Mouse (Mus musculus) hindbrain, embryonic 12.5 days (tissue): Measurements from ENCODE around the gene Nav3. TPM values are rescaled to one million over a fixed set of nuclear protein-coding genes. Genes with fewer than 3 reads are reported as not detected.

Source experiments
- ATAC-seq: fragments of 200-750 bp; cut with Nextera tagmentation; 2 replicates; pipeline ENCODE4 v1.8.0; 2017; ENCODE audit warnings: moderate TSS enrichment; ENCODE audit not compliant: low FRiP score
- H3K27ac ChIP-seq: fragments of 300-500 bp; sonication (generic); 2 replicates; pipeline ENCODE4 v1.5.1; 2016; ENCODE audit warnings: mild to moderate bottlenecking
- H3K27me3 ChIP-seq: fragments of 300-500 bp; sonication (generic); 2 replicates; pipeline ENCODE4 v1.6.1; 2016; ENCODE audit warnings: mild to moderate bottlenecking
- H3K36me3 ChIP-seq: fragments of 300-500 bp; sonication (generic); 2 replicates; pipeline ENCODE4 v1.6.1; 2016; ENCODE audit warnings: mild to moderate bottlenecking
- H3K4me1 ChIP-seq: fragments of 300-500 bp; sonication (generic); 2 replicates; pipeline ENCODE4 v1.6.1; 2016
- H3K4me2 ChIP-seq: fragments of 300-500 bp; sonication (generic); replicated peaks from 2 replicates; pipeline ENCODE4 v1.6.1; 2016; ENCODE audit warnings: mild to moderate bottlenecking
- H3K4me3 ChIP-seq: fragments of 300-500 bp; sonication (generic); 2 replicates; pipeline ENCODE4 v1.5.1; 2016; ENCODE audit warnings: mild to moderate bottlenecking
- H3K9ac ChIP-seq: fragments of 300-500 bp; sonication (generic); 2 replicates; pipeline ENCODE4 v1.6.1; 2016; ENCODE audit warnings: mild to moderate bottlenecking, moderate library complexity
- H3K9me3 ChIP-seq: fragments of 300-500 bp; sonication (generic); replicated peaks from 2 replicates; pipeline ENCODE4 v1.6.1; 2016; ENCODE audit warnings: mild to moderate bottlenecking
- WGBS: fragments of 180-500 bp; shearing (Covaris S2); methylation state at CpG from one replicate; pipeline ENCODE4 v1.1.7; 2016; 5-methylcytosine and 5-hydroxymethylcytosine counted together
- polyA plus RNA-seq: library from polyadenylated mRNA; unstranded; fragments of >200 nt; fragmentation: Nextera tagmentation; extraction: Ambion mirVana; gene quantifications from 2 replicates; pipeline ENCODE4 v1.2.1, GENCODE M21; 2016

The Nav3 gene
- polyA plus RNA-seq = 16.0 and 22.6 TPM in 2 replicates

GRCm38 (mm10) chr10:110455838-110456493 lies at the start of gene Nav3:
TSS of gene Nav3 (minus strand) at chr10:110456204.
- Histone ChIP-seq H3K36me3 (no peaks in the 10 kb centered on the region), H3K4me2 (peak within 1 kb of the TSS; percentile 69), H3K27ac (peak within 1 kb of the TSS; percentile 82), H3K9ac (peak within 1 kb of the TSS; percentile 75), H3K9me3 (no peaks in the 10 kb centered on the region), H3K4me1 (peaks cover 4% of the 10 kb centered on the region; the same call in 1 of the 2 replicates), H3K27me3 (no peaks in the 10 kb centered on the region), H3K4me3 (peak within 1 kb of the TSS; percentile 65)
- WGBS = 1% methylated on average over 24 of the region's 50 CpGs
- peak; percentile 91 for ATAC-seq

GRCm38 (mm10) chr10:110485306-110485705 lies 29.3 kb upstream of the Nav3 start:
- Histone ChIP-seq H3K4me3 (no peak overlapping the region), H3K27ac (no peak overlapping the region), H3K9ac (no peak overlapping the region), H3K4me1 (no peaks in the 10 kb centered on the region), H3K27me3 (no peaks in the 10 kb centered on the region), H3K9me3 (no peaks in the 10 kb centered on the region), H3K36me3 (no peaks in the 10 kb centered on the region), H3K4me2 (no peak overlapping the region)
- WGBS = 85% methylated on average over 5 of the region's 5 CpGs
- ATAC-seq = no peak

DNA sequence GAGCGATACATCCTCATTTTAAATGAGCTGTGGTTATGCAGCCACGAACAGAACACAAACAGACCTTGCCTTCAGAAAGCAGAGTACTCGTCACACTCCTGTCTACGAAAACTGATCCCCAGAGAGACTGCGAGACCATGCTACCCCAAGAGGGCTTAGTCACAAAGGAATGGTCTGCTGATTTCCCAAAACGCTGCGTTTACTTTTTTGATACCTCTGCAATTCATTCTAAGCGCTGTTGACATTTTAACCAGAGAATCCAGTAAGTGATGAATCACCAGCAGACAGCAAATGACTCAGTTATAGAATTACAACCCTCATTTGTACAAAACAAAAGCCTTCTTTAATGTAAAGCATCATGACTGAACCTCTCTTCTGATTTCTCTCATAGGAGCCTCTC lies 28.8 kb upstream of the Nav3 start:
- Histone ChIP-seq H3K4me1 (no peaks in the 10 kb centered on the region), H3K36me3 (no peaks in the 10 kb centered on the region), H3K27ac (no peak overlapping the region), H3K9me3 (no peaks in the 10 kb centered on the region), H3K4me3 (no peak overlapping the region), H3K9ac (no peak overlapping the region), H3K27me3 (no peaks in the 10 kb centered on the region), H3K4me2 (no peak overlapping the region)
- no peak for ATAC-seq
- WGBS = 65% methylated on average over 8 of the region's 8 CpGs

- peaks cover 6% of the 10 kb centered on the region for H3K4me1 ChIP-seq
- no peak overlapping the region for H3K4me2 ChIP-seq
- no peaks in the 10 kb centered on the region for H3K9me3 ChIP-seq
- H3K4me3 ChIP-seq = no peak overlapping the region
- 91% methylated on average over 3 of the region's 3 CpGs for WGBS
- no peak overlapping the region for H3K27ac ChIP-seq
- no peak overlapping the region for H3K9ac ChIP-seq
- ATAC-seq = no peak
- H3K27me3 ChIP-seq = no peaks in the 10 kb centered on the region
- H3K36me3 ChIP-seq = no peaks in the 10 kb centered on the region
These were observed 23.2 kb upstream of the Nav3 start for GRCm38 (mm10) chr10:110479189-110479588.

DNA sequence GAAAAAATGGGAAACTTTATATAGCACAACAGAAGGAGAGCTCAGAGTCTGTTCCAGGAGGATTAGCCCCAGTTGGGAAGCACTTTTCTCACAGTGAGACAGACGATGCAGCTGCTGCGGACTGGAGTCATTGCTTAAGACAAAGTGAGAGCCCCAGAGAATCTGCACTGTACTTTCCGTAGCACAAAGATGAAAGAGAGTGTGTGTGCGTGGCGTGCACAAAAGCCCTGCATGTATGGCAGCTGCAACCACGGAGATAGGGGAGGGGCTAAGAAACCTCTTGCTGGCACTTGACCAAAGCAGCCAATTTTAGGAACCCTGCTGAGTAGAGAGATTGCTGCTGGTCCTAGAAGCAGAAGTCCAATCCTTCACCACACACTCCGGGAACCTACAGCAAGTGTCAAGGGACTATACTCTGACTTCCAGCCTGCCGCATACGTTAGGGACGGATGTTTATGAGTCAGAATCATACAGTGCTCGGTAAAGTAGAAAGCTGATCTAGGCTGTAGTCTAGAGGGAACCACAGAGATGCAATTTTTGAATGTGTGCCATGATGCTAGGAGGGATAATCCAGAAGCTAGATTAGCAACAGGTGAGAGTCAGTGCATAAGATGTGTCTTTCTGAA lies 21.8 kb upstream of the Nav3 start:
- Histone ChIP-seq H3K4me2 (peak overlapping the region; percentile 29; the same call in 1 of the 2 replicates), H3K4me1 (peaks cover 6% of the 10 kb centered on the region), H3K27me3 (no peaks in the 10 kb centered on the region), H3K4me3 (no peak overlapping the region), H3K9me3 (no peaks in the 10 kb centered on the region), H3K27ac (peak overlapping the region; percentile 17; the same call in 1 of the 2 replicates), H3K9ac (no peak overlapping the region), H3K36me3 (no peaks in the 10 kb centered on the region)
- WGBS = 41% methylated on average over 11 of the region's 11 CpGs
- ATAC-seq = peak; percentile 80

GRCm38 (mm10) chr10:110474107-110474506 lies 18.1 kb upstream of the Nav3 start:
- ATAC-seq = no peak
- no peaks in the 10 kb centered on the region for H3K36me3 ChIP-seq
- no peak overlapping the region for H3K4me2 ChIP-seq
- H3K9ac ChIP-seq = no peak overlapping the region
- no peaks in the 10 kb centered on the region for H3K27me3 ChIP-seq
- H3K9me3 ChIP-seq = no peaks in the 10 kb centered on the region
- WGBS = 97% methylated on average over 1 of the region's 1 CpGs
- H3K4me3 ChIP-seq = no peak overlapping the region
- H3K4me1 ChIP-seq = peaks cover 6% of the 10 kb centered on the region
- H3K27ac ChIP-seq = no peak overlapping the region

DNA sequence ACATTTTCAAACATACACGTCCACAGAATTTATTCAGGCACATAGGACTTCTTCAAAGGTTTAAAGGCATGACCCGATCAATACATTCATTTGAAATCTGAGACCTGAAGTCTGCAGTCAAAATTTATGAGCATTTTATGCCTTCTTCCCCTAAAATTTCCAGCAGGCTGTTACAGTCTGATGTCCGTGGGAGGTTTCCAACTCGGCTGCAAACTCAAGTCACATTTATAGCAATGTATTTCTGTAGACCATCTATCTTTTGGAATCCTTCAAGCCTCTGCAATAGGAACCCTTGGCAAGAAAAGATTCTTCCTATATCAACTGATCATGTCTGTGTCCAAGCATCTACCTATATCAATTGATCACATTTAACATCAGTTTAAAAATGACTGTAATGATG lies 13.4 kb upstream of the Nav3 start:
- ATAC-seq = no peak
- no peak overlapping the region for H3K27ac ChIP-seq
- no peaks in the 10 kb centered on the region for H3K4me1 ChIP-seq
- no peak overlapping the region for H3K4me3 ChIP-seq
- H3K9ac ChIP-seq = no peak overlapping the region
- WGBS = 88% methylated on average over 4 of the region's 4 CpGs
- H3K27me3 ChIP-seq = no peaks in the 10 kb centered on the region
- H3K9me3 ChIP-seq = no peaks in the 10 kb centered on the region
- no peak overlapping the region for H3K4me2 ChIP-seq
- no peaks in the 10 kb centered on the region for H3K36me3 ChIP-seq

DNA sequence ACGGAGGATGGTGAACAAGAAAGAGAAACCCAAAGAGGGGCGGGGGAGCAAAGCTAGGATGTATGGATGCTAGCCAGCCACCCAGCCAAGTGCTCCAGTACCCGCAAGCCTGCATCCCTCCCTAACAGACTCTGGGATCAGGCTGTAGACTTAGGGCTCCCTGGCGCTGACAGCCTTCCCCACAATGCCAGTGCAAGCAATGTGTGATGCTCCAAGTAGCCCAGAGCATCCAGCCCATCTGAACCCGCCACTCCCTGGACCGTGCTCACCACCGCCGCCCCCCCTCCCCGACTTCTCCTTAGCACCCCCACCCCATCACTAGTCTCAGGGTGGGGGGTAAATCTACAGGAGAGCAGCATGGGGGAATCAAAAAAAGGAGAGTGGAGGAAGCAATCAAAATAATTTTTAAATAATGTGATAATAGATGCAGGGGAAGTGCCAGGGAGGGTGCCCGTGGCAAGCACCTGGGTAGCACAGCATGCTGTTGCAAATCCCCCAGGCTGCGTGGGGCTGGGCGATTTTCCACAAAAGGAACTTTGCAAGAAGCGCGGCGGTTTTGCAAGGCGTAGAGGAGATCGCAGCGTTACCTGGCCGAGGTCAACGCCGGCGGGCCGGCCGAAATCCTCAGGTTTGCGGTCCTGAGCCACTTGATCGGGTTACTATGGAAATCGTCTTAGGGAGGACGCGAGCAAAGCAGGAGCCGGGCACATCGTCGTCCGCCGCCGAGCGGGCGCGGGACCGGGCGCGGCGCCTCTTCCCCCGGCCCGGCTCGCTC lies 754 bp downstream of the Nav3 start:
- peak; percentile 78 for ATAC-seq
- Histone ChIP-seq H3K9me3 (no peaks in the 10 kb centered on the region), H3K4me3 (peak overlapping the region; percentile 65), H3K4me1 (peaks cover 4% of the 10 kb centered on the region; the same call in 1 of the 2 replicates), H3K27ac (peak overlapping the region; percentile 82), H3K27me3 (no peaks in the 10 kb centered on the region), H3K4me2 (peak overlapping the region; percentile 69), H3K9ac (peak overlapping the region; percentile 75), H3K36me3 (no peaks in the 10 kb centered on the region)
- WGBS = 1% methylated on average over 37 of the region's 45 CpGs

DNA sequence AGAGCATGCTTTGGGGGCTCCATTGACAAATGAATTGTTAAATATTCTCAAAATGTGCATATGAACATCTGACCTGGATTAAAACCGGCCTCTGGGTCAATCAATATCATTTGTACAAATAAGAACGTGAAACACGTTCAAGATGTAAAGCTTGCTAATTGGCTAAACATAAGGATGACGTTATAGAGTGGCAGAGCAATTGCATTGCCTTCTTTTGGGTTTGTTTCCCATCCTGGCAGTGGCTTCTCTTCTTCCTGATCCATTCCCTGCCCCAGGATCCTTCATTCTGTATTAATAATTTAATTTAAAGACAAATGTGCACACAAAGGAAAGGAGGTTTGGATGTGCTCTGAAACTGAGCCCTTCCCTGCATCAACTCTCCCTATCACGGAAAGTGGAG lies 2.4 kb downstream of the Nav3 start:
- no peaks in the 10 kb centered on the region for H3K27me3 ChIP-seq
- H3K4me1 ChIP-seq = peaks cover 4% of the 10 kb centered on the region; the same call in 1 of the 2 replicates
- peak overlapping the region; percentile 23 for H3K27ac ChIP-seq
- no peaks in the 10 kb centered on the region for H3K9me3 ChIP-seq
- peak overlapping the region; percentile 69 for H3K4me2 ChIP-seq
- 60% methylated on average over 5 of the region's 5 CpGs for WGBS
- ATAC-seq = no peak
- no peaks in the 10 kb centered on the region for H3K36me3 ChIP-seq
- H3K4me3 ChIP-seq = peak overlapping the region; percentile 65
- H3K9ac ChIP-seq = no peak overlapping the region

DNA sequence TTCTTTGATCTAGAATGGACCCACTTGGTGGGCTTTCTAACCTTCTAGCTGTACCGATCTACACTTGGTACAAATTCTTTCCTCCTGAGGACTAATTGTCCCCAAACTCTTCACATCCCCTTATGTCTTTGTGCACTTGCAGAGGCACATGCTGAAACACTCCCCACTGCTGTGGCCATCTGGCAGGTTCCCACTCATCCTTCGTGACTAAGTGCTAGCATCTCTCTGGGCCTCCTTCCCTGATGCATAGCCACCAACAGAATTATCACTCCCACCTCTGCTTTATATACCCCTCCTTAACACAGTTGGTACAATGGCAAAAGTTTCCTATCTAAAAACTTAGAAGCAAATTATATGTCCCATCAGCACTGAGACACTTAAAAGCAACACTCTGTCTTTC lies 15.6 kb downstream of the Nav3 start:
- 85% methylated on average over 2 of the region's 2 CpGs for WGBS

GRCm38 (mm10) chr10:110431078-110431477 lies 24.9 kb downstream of the Nav3 start:
- H3K9me3 ChIP-seq = no peaks in the 10 kb centered on the region
- WGBS = 94% methylated on average over 3 of the region's 3 CpGs
- H3K4me3 ChIP-seq = no peak overlapping the region
- no peaks in the 10 kb centered on the region for H3K27me3 ChIP-seq
- ATAC-seq = no peak
- no peak overlapping the region for H3K4me2 ChIP-seq
- H3K36me3 ChIP-seq = no peaks in the 10 kb centered on the region
- no peak overlapping the region for H3K27ac ChIP-seq
- no peak overlapping the region for H3K9ac ChIP-seq
- peaks cover 17% of the 10 kb centered on the region for H3K4me1 ChIP-seq

More for the DNA sequence above, 15.6 kb downstream of the Nav3 start:
- Histone ChIP-seq H3K4me2 (no peak overlapping the region), H3K27ac (no peak overlapping the region), H3K9me3 (no peaks in the 10 kb centered on the region), H3K36me3 (no peaks in the 10 kb centered on the region), H3K9ac (no peak overlapping the region), H3K4me1 (no peaks in the 10 kb centered on the region), H3K4me3 (no peak overlapping the region), H3K27me3 (no peaks in the 10 kb centered on the region)
- ATAC-seq = no peak

- H3K27ac ChIP-seq = peak overlapping the region; percentile 36
- WGBS = 47% methylated on average over 6 of the region's 6 CpGs
- no peaks in the 10 kb centered on the region; the same call in 1 of the 2 replicates for H3K9me3 ChIP-seq
- ATAC-seq = no peak
- H3K4me2 ChIP-seq = no peak overlapping the region
- H3K4me1 ChIP-seq = peaks cover 17% of the 10 kb centered on the region
- no peaks in the 10 kb centered on the region for H3K36me3 ChIP-seq
- no peak overlapping the region for H3K9ac ChIP-seq
- no peak overlapping the region for H3K4me3 ChIP-seq
- H3K27me3 ChIP-seq = no peaks in the 10 kb centered on the region
These were observed 26.4 kb downstream of the Nav3 start for GRCm38 (mm10) chr10:110429578-110429977.
